Mouse (Mus musculus) MEL (cell line): ENCODE data around the gene Rps9. TPM values are rescaled to one million over a fixed set of nuclear protein-coding genes. Genes with fewer than 3 reads are reported as not detected.

Experiments
- DNase-seq: peaks from one replicate; pipeline ENCODE4 v3.0.0; 2011; ENCODE audit warnings: low read depth, low spot score
- H3K27ac ChIP-seq: 2 replicates; pipeline ENCODE4 v1.5.1; 2012; ENCODE audit warnings: low read depth, mild to moderate bottlenecking, control low read depth, low read length, moderate library complexity; ENCODE audit not compliant: control insufficient read depth
- H3K27me3 ChIP-seq, 2 experiments: fragments of 150-350 bp in 1 of 2; sonication (generic) in 1 of 2; 2 replicates each; pipeline ENCODE4 v1.6.1; 2012; ENCODE audit warnings: low read length in 2 of 2, mild to moderate bottlenecking in 2 of 2, improper control_type of control experiment in 1 of 2, moderate library complexity in 1 of 2; ENCODE audit not compliant: insufficient read depth in 2 of 2, control insufficient read depth in 1 of 2
- H3K36me3 ChIP-seq, 2 experiments: 2 replicates each; pipeline ENCODE4 v1.6.1; 2012 to 2014; ENCODE audit warnings: low read length in 2 of 2, improper control_type of control experiment in 1 of 2, inconsistent platforms in 1 of 2, mild to moderate bottlenecking in 1 of 2; ENCODE audit not compliant: insufficient read depth in 2 of 2, control insufficient read depth in 1 of 2
- H3K4me1 ChIP-seq, 2 experiments: fragments of 150-350 bp in 1 of 2; sonication (generic) in 1 of 2; 2 replicates each; pipeline ENCODE4 v1.6.1; 2012; ENCODE audit warnings: low read length in 2 of 2, improper control_type of control experiment in 1 of 2, mild to moderate bottlenecking in 1 of 2; ENCODE audit not compliant: insufficient read depth in 2 of 2, control insufficient read depth in 1 of 2
- H3K4me3 ChIP-seq, 2 experiments: fragments of 150-350 bp in 1 of 2; sonication (generic) in 1 of 2; 2 replicates each; pipeline ENCODE4 v1.5.1; 2012; ENCODE audit warnings: low read depth in 2 of 2, low read length in 2 of 2, mild to moderate bottlenecking in 2 of 2, moderate library complexity in 2 of 2, control low read depth in 1 of 2, improper control_type of control experiment in 1 of 2; ENCODE audit not compliant: control insufficient read depth in 1 of 2, insufficient read depth in 1 of 2
- H3K79me2 ChIP-seq: 2 replicates; pipeline ENCODE4 v1.6.1; 2012; ENCODE audit warnings: mild to moderate bottlenecking, low read length, moderate library complexity; ENCODE audit not compliant: control insufficient read depth, poor library complexity, insufficient read depth
- H3K9ac ChIP-seq: 2 replicates; pipeline ENCODE4 v1.6.1; 2012; ENCODE audit warnings: low read depth, mild to moderate bottlenecking, control low read depth, low read length, moderate library complexity; ENCODE audit not compliant: control insufficient read depth, poor library complexity, severe bottlenecking
- H3K9me3 ChIP-seq: fragments of 150-350 bp; sonication (generic); replicated peaks from 2 replicates; pipeline ENCODE4 v1.6.1; 2012; ENCODE audit warnings: mild to moderate bottlenecking, low read length, improper control_type of control experiment, moderate library complexity; ENCODE audit not compliant: insufficient read depth
- CHD2 ChIP-seq: IDR thresholded peaks from 2 replicates; pipeline ENCODE4 v1.6.1; 2011; ENCODE audit warnings: low read length, improper control_type of control experiment
- CTCF ChIP-seq, 3 experiments: IDR thresholded peaks in 2 of 3; conservative IDR thresholded peaks in 1 of 3; 2 replicates each; pipeline ENCODE4 v1.5.1; 2011 to 2012; ENCODE audit warnings: low read length in 3 of 3, low read depth in 2 of 3, mild to moderate bottlenecking in 2 of 3, improper control_type of control experiment in 1 of 3, inconsistent platforms in 1 of 3, mixed read lengths in 1 of 3, moderate library complexity in 1 of 3; ENCODE audit not compliant: control insufficient read depth in 1 of 3, insufficient read depth in 1 of 3, poor library complexity in 1 of 3, severe bottlenecking in 1 of 3
- ELF1 ChIP-seq: IDR thresholded peaks from 2 replicates; pipeline ENCODE4 v1.6.1; 2014; ENCODE audit warnings: low read depth, mild to moderate bottlenecking, inconsistent platforms, low read length, improper control_type of control experiment, moderate library complexity
- GABPA ChIP-seq: IDR thresholded peaks from 2 replicates; pipeline ENCODE4 v1.6.1; 2012; ENCODE audit warnings: low read depth, mild to moderate bottlenecking, inconsistent platforms, low read length, improper control_type of control experiment, moderate library complexity
- GATA1 ChIP-seq: IDR thresholded peaks from 2 replicates; pipeline ENCODE4 v1.6.1; 2011; ENCODE audit warnings: low read depth, low read length, improper control_type of control experiment
- HCFC1 ChIP-seq: IDR thresholded peaks from 2 replicates; pipeline ENCODE4 v1.6.1; 2012; ENCODE audit warnings: low read depth, mild to moderate bottlenecking, inconsistent platforms, low read length, improper control_type of control experiment, moderate library complexity
- KAT2A ChIP-seq: conservative IDR thresholded peaks from 2 replicates; pipeline ENCODE4 v1.6.1; 2012; ENCODE audit warnings: low read depth, low read length, improper control_type of control experiment, inconsistent platforms
- MAX ChIP-seq: IDR thresholded peaks from 2 replicates; pipeline ENCODE4 v1.6.1; 2011; ENCODE audit warnings: low read length, improper control_type of control experiment
- MEF2A ChIP-seq: IDR thresholded peaks from 2 replicates; pipeline ENCODE4 v1.6.1; 2014; ENCODE audit warnings: low read depth, mild to moderate bottlenecking, inconsistent platforms, low read length, improper control_type of control experiment; ENCODE audit not compliant: poor library complexity, insufficient replicate concordance, severe bottlenecking; ENCODE audit errors: extremely low read depth
- MYB ChIP-seq: IDR thresholded peaks from 2 replicates; pipeline ENCODE4 v1.6.1; 2011; ENCODE audit warnings: mild to moderate bottlenecking, low read depth, low read length, improper control_type of control experiment
- NRF1 ChIP-seq: IDR thresholded peaks from 2 replicates; pipeline ENCODE4 v1.6.1; 2014; ENCODE audit warnings: low read depth, mild to moderate bottlenecking, inconsistent platforms, low read length, improper control_type of control experiment, moderate library complexity; ENCODE audit not compliant: poor library complexity, insufficient read depth, severe bottlenecking
- POLR2AphosphoS5 ChIP-seq: IDR thresholded peaks from 2 replicates; pipeline ENCODE4 v1.6.1; 2012; ENCODE audit warnings: low read depth, borderline replicate concordance, mild to moderate bottlenecking, inconsistent platforms, low read length, moderate library complexity, mixed read lengths
- RAD21 ChIP-seq: IDR thresholded peaks from 2 replicates; pipeline ENCODE4 v1.6.1; 2011; ENCODE audit warnings: mild to moderate bottlenecking, low read depth, low read length, improper control_type of control experiment
- RCOR1 ChIP-seq: IDR thresholded peaks from 2 replicates; pipeline ENCODE4 v1.6.1; 2012; ENCODE audit warnings: low read depth, mild to moderate bottlenecking, inconsistent platforms, low read length, improper control_type of control experiment
- SMC3 ChIP-seq: IDR thresholded peaks from 2 replicates; pipeline ENCODE4 v1.6.1; 2011; ENCODE audit warnings: low read depth, low read length, improper control_type of control experiment
- TCF12 ChIP-seq: IDR thresholded peaks from 2 replicates; pipeline ENCODE4 v1.6.1; 2014; ENCODE audit warnings: low read depth, mild to moderate bottlenecking, inconsistent platforms, low read length, improper control_type of control experiment, moderate library complexity
- USF1 ChIP-seq: IDR thresholded peaks from 2 replicates; pipeline ENCODE4 v1.6.1; 2014; ENCODE audit warnings: low read depth, mild to moderate bottlenecking, inconsistent platforms, low read length, improper control_type of control experiment, moderate library complexity
- ZC3H11A ChIP-seq: IDR thresholded peaks from 2 replicates; pipeline ENCODE4 v1.6.1; 2012; ENCODE audit warnings: low read depth, mild to moderate bottlenecking, inconsistent platforms, low read length, improper control_type of control experiment
- ZKSCAN1 ChIP-seq: IDR thresholded peaks from 2 replicates; pipeline ENCODE4 v1.6.1; 2012; ENCODE audit warnings: low read depth, mild to moderate bottlenecking, inconsistent platforms, low read length, improper control_type of control experiment, moderate library complexity
- polyA plus RNA-seq, 2 experiments: library from polyadenylated mRNA; stranded (reverse) in 1 of 2; unstranded in 1 of 2; fragments of >175 nt in 1 of 2; fragments of >200 nt in 1 of 2; gene quantifications; 2 replicates each; pipeline versions ENCODE4 v1.2.1 to v1.2.4; 2012; ENCODE audit warnings: low replicate concordance in 2 of 2, low read depth in 1 of 2; ENCODE audit not compliant: insufficient read length in 2 of 2, insufficient read depth in 1 of 2, missing spikeins in 1 of 2
- total RNA-seq: library from RNA; depleted of rRNA; stranded (reverse); fragments of 300-350 nt; gene quantifications from 2 replicates; pipeline ENCODE4 v1.2.3, GENCODE M21; 2012

Gene Rps9
- total and polyA plus RNA-seq, 3 experiments, result 2,284 to 2,921 TPM; not detected in 1

DNA sequence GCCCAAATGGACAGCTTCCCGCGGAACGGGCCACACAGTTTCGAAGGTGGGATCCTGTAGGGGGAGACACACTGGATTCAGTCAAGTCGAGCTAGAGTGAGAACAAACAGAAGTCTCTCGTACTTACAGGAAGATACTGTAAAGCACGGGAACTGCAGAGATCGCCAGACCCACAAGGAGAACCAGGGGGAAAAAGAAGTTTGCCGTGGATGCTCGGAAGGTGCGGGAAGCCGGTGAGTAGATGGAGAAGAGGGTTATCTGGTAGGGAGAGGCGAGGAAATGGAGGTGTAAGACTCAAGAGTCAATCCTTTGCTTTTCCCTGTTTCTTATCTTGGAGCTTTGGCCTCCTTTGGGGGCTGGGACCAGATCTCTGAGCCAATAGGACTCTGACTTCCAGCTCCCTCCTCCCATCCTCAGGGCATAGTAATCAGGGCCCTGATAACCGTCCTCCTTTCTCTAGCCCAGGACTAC is 36.8 kb upstream of the Rps9 start (continued):
- 0 out of 2 replicates have a peak, but pooled peaks have one; percentile 15 for TF ChIP-seq ELF1
- TF ChIP-seq GABPA, result no peak
- no peak for TF ChIP-seq CHD2
- TF ChIP-seq MEF2A, result no peak
- no peak for TF ChIP-seq POLR2AphosphoS5
- TF ChIP-seq KAT2A, result no peak
- no peak for TF ChIP-seq RCOR1
- peak; percentile 42; the same call in 1 of the 2 replicates for TF ChIP-seq HCFC1

GRCm38 (mm10) chr7:3674507-3675227 is 29.1 kb upstream of the Rps9 start:
- Histone ChIP-seq H3K4me1 (no peaks in the 10 kb centered on the region), H3K9ac (no peak overlapping the region), H3K4me3 (no peak overlapping the region), H3K27ac (no peak overlapping the region), H3K36me3 (no peaks in the 10 kb centered on the region), H3K79me2 (no peaks in the 10 kb centered on the region), H3K27me3 (no peaks in the 10 kb centered on the region), H3K9me3 (no peaks in the 10 kb centered on the region)
- TF ChIP-seq MAX, result no peak
- no peak for TF ChIP-seq TCF12
- TF ChIP-seq CTCF (IDR thresholded peaks at IDR 0.05 in 2 of 3, conservative IDR thresholded peaks at IDR 0.05 in 1 of 3; ENCODE audit: control insufficient read depth in 1 of 3, insufficient read depth in 1 of 3, low read depth in 2 of 3, low read length in 3 of 3, poor library complexity in 1 of 3, severe bottlenecking in 1 of 3), result peak; percentile 90 to 97 (median 93)
- TF ChIP-seq SMC3, result peak; percentile 92
- peak; percentile 35; the same call in 1 of the 2 replicates for TF ChIP-seq ELF1
- TF ChIP-seq MYB, result no peak
- no peak for TF ChIP-seq GATA1
- TF ChIP-seq RAD21, result peak; percentile 72
- no peak for TF ChIP-seq NRF1
- peak; percentile 81 for TF ChIP-seq ZC3H11A
- TF ChIP-seq USF1, result no peak
- TF ChIP-seq, all 39 proteins: peak for 5
- DNase-seq, result peak; percentile 84

DNA sequence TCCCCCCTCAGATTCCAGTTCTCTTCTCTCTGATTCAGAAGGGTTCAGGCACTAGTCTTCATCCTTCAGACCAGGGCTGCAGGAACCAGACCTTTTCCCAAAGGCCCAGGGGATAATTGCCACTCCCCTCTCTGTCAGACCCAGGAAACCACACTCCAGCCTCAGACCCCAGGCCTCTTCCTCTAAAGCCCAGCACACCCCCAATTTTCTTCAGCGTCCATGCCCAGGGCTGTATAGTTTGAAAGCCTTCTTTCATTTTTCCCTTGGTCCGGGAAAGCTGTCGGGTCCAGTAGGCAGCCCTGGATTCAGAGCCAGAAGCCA is 28.6 kb upstream of the Rps9 start:
- Histone ChIP-seq H3K9me3 (no peaks in the 10 kb centered on the region), H3K27ac (no peak overlapping the region), H3K36me3 (no peaks in the 10 kb centered on the region), H3K79me2 (no peaks in the 10 kb centered on the region)
- no peak for DNase-seq
- TF ChIP-seq ZKSCAN1 (no peak), GABPA (no peak)
- TF ChIP-seq, all 39 proteins: peak for 0
- H3K4me3 ChIP-seq, result no peak overlapping the region
- H3K27me3 ChIP-seq, result no peaks in the 10 kb centered on the region
- H3K4me1 ChIP-seq, result no peaks in the 10 kb centered on the region
- H3K9ac ChIP-seq, result no peak overlapping the region
